Mouse (Mus musculus) megakaryocyte, embryonic 14.5 days (primary cell): ENCODE data around the gene Sh3pxd2b.

Source experiments
- FLI1 ChIP-seq: IDR thresholded peaks from 2 replicates; pipeline ENCODE4 v1.6.1; 2012; ENCODE audit warnings: low read length, inconsistent platforms, mixed read lengths
- GATA1 ChIP-seq: IDR thresholded peaks from 3 replicates; pipeline ENCODE4 v1.6.1; 2012; ENCODE audit warnings: mixed read lengths, low read length, inconsistent platforms, borderline replicate concordance

- TF ChIP-seq GATA1 (no peak), FLI1 (no peak)
Observed at GRCm38 (mm10) chr11:32342770-32343191, 4.8 kb upstream of the Sh3pxd2b start.
